Mouse (Mus musculus) forebrain, embryonic 11.5 days (tissue): Measurements from ENCODE around the gene Phf24. TPM values are rescaled to one million over a fixed set of nuclear protein-coding genes. Genes with fewer than 3 reads are reported as not detected.

Source experiments
- ATAC-seq: fragments of 200-750 bp; cut with Nextera tagmentation; replicated peaks from 2 replicates; pipeline ENCODE4 v1.8.0; 2017; ENCODE audit warnings: moderate TSS enrichment; ENCODE audit not compliant: low FRiP score
- DNase-seq: peaks from one replicate; pipeline ENCODE4 v3.0.0-alpha.2; 2017; ENCODE audit warnings: low spot score
- H3K27ac ChIP-seq: fragments of 300-500 bp; sonication (generic); 2 replicates; pipeline ENCODE4 v1.5.1; 2014; ENCODE audit warnings: low read depth, low read length
- H3K27me3 ChIP-seq: fragments of 300-500 bp; sonication (generic); 2 replicates; pipeline ENCODE4 v1.6.1; 2014; ENCODE audit warnings: mild to moderate bottlenecking, low read length, mixed read lengths; ENCODE audit not compliant: control insufficient read depth, insufficient read depth
- H3K36me3 ChIP-seq: fragments of 300-500 bp; sonication (generic); 2 replicates; pipeline ENCODE4 v1.6.1; 2014; ENCODE audit warnings: mild to moderate bottlenecking, low read length, moderate library complexity, mixed read lengths; ENCODE audit not compliant: control insufficient read depth, insufficient read depth
- H3K4me1 ChIP-seq: fragments of 300-500 bp; sonication (generic); replicated peaks from 2 replicates; pipeline ENCODE4 v1.6.1; 2014; ENCODE audit warnings: low read length, mixed read lengths; ENCODE audit not compliant: control insufficient read depth, insufficient read depth
- H3K4me2 ChIP-seq: fragments of 300-500 bp; sonication (generic); 2 replicates; pipeline ENCODE4 v1.6.1; 2014; ENCODE audit warnings: low read depth, mild to moderate bottlenecking, low read length, moderate library complexity, mixed read lengths; ENCODE audit not compliant: severe bottlenecking
- H3K4me3 ChIP-seq: fragments of 300-500 bp; sonication (generic); 2 replicates; pipeline ENCODE4 v1.5.1; 2014; ENCODE audit warnings: low read depth, low read length
- H3K9ac ChIP-seq: fragments of 300-500 bp; sonication (generic); 2 replicates; pipeline ENCODE4 v1.6.1; 2014; ENCODE audit warnings: low read length
- H3K9me3 ChIP-seq: fragments of 300-500 bp; sonication (generic); 2 replicates; pipeline ENCODE4 v1.6.1; 2016; ENCODE audit warnings: low read length, mixed read lengths; ENCODE audit not compliant: control insufficient read depth
- WGBS: fragments of 180-500 bp; shearing (Covaris S2); extraction: QIAGEN DNeasy Blood & Tissue Kit; methylation state at CpG from one replicate; pipeline ENCODE4 v1.1.7; 2014; 5-methylcytosine and 5-hydroxymethylcytosine counted together
- polyA plus RNA-seq: library from polyadenylated mRNA; unstranded; fragments of >200 nt; fragmentation: Nextera tagmentation; extraction: Ambion mirVana; gene quantifications from 2 replicates; pipeline ENCODE4 v1.2.1, GENCODE M21; 2014

Phf24 gene
- polyA plus RNA-seq, 1 experiment from 2014 or later: 1.3 TPM

- H3K4me2 ChIP-seq: no peak overlapping the region
- H3K36me3 ChIP-seq: no peaks in the 10 kb centered on the region; the same call in 1 of the 2 replicates
- DNase-seq: no peak
Measured at GRCm38 (mm10) chr4:42956581-42956980, 40.1 kb downstream of the Phf24 start.

DNA sequence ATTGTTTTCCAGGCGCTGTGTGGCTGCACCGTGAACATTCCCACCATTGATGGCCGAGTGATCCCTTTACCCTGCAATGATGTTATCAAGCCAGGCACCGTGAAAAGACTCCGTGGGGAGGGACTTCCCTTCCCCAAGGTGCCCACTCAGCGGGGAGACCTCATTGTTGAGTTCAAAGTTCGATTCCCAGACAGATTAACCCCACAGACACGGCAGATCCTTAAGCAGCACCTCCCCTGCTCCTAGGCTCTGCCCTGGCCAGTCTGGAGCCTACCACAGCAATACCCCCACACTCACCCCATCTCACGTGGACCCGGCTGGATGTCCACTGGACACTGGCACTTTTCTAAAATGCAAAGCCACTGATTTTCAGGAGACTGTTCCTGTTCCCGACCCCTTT is 40.8 kb downstream of the Phf24 start:
- Histone ChIP-seq H3K27me3 (no peaks in the 10 kb centered on the region), H3K36me3 (no peaks in the 10 kb centered on the region; the same call in 1 of the 2 replicates), H3K4me2 (no peak overlapping the region), H3K4me3 (no peak overlapping the region), H3K9me3 (no peaks in the 10 kb centered on the region), H3K9ac (no peak overlapping the region), H3K4me1 (peaks cover 15% of the 10 kb centered on the region), H3K27ac (no peak overlapping the region)
- ATAC-seq (no peak), DNase-seq (no peak)
- WGBS: 82% methylated on average over 11 of the region's 11 CpGs

More at GRCm38 (mm10) chr4:42956581-42956980, 40.1 kb downstream of the Phf24 start:
- Histone ChIP-seq H3K9me3 (no peaks in the 10 kb centered on the region), H3K4me3 (no peak overlapping the region), H3K27me3 (no peaks in the 10 kb centered on the region), H3K27ac (no peak overlapping the region), H3K9ac (no peak overlapping the region), H3K4me1 (peaks cover 21% of the 10 kb centered on the region)
- ATAC-seq: no peak
- WGBS: 95% methylated on average over 17 of the region's 17 CpGs

GRCm38 (mm10) chr4:42957979-42958378 is 41.5 kb downstream of the Phf24 start:
- H3K27me3 ChIP-seq: no peaks in the 10 kb centered on the region
- H3K9ac ChIP-seq: no peak overlapping the region
- no peaks in the 10 kb centered on the region for H3K9me3 ChIP-seq
- no peak overlapping the region for H3K4me2 ChIP-seq
- WGBS: 91% methylated on average over 8 of the region's 8 CpGs
- ATAC-seq (no peak), DNase-seq (no peak)
- H3K4me3 ChIP-seq: no peak overlapping the region
- H3K4me1 ChIP-seq: peaks cover 10% of the 10 kb centered on the region
- H3K27ac ChIP-seq: no peak overlapping the region
- no peaks in the 10 kb centered on the region; the same call in 1 of the 2 replicates for H3K36me3 ChIP-seq

- no peaks in the 10 kb centered on the region for H3K27me3 ChIP-seq
- ATAC-seq: no peak
- no peak overlapping the region for H3K27ac ChIP-seq
- DNase-seq: no peak
- no peak overlapping the region for H3K4me2 ChIP-seq
- no peaks in the 10 kb centered on the region; the same call in 1 of the 2 replicates for H3K36me3 ChIP-seq
- no peak overlapping the region for H3K9ac ChIP-seq
- H3K4me3 ChIP-seq: no peak overlapping the region
- WGBS: 74% methylated on average over 8 of the region's 8 CpGs
- peaks cover 1% of the 10 kb centered on the region; the same call in 1 of the 2 replicates for H3K4me1 ChIP-seq
- H3K9me3 ChIP-seq: no peaks in the 10 kb centered on the region
Measured at GRCm38 (mm10) chr4:42958942-42959341, 42.5 kb downstream of the Phf24 start.

DNA sequence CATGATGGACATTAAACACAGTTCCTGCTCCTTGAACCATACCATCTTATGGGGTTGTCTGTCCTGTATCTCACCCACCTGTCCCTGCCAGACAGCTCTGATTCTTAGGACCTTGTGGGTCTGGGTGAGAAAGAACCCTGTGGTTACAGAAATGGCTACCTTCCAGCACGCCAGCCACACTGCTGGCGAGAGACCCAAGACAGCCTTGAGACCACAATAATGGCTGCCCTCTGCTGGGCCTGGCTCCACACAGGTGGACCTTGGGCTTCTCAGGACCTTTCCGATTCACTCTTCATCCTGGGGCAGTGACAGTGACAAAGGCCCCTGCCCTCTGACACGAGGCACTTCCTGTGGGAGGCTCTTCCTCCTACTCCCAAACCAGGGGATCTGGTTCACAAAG is 42.9 kb downstream of the Phf24 start:
- WGBS: 60% methylated on average over 4 of the region's 4 CpGs
- H3K9me3 ChIP-seq: no peaks in the 10 kb centered on the region
- H3K27me3 ChIP-seq: no peaks in the 10 kb centered on the region
- H3K27ac ChIP-seq: no peak overlapping the region
- no peak overlapping the region for H3K4me2 ChIP-seq
- no peaks in the 10 kb centered on the region for H3K4me1 ChIP-seq
- H3K4me3 ChIP-seq: no peak overlapping the region
- ATAC-seq: no peak
- no peak for DNase-seq
- no peaks in the 10 kb centered on the region; the same call in 1 of the 2 replicates for H3K36me3 ChIP-seq
- H3K9ac ChIP-seq: no peak overlapping the region

DNA sequence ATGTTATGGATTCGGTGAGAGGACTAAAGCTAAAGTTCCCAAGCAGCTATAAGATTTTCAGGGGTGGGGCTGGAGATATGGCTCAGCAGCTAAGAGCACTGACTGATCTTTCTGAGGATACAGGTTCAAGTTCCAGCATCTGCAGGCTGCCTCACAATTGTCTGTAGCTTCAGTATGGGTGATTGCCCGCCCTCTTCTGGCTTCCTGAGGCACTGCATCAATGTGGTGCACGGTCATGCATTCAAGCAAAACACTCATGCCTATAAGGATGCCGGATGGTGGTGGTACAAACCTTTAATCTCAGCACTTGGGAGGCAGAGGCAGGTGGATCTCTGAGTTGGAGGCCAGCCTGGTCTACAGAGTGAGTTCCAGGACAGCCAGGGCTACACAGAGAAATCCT is 45.1 kb downstream of the Phf24 start:
- DNase-seq: peak; percentile 74
- ATAC-seq: no peak
- no peaks in the 10 kb centered on the region for H3K9me3 ChIP-seq
- no peak overlapping the region for H3K9ac ChIP-seq
- H3K4me1 ChIP-seq: no peaks in the 10 kb centered on the region
- no peaks in the 10 kb centered on the region; the same call in 1 of the 2 replicates for H3K36me3 ChIP-seq
- WGBS: 33% methylated on average over 4 of the region's 4 CpGs
- no peak overlapping the region for H3K27ac ChIP-seq
- H3K27me3 ChIP-seq: no peaks in the 10 kb centered on the region
- no peak overlapping the region for H3K4me2 ChIP-seq
- no peak overlapping the region for H3K4me3 ChIP-seq

- 100% methylated on average over 2 of the region's 2 CpGs for WGBS
Measured at GRCm38 (mm10) chr4:42963480-42963879, 47.0 kb downstream of the Phf24 start.

GRCm38 (mm10) chr4:42965039-42965719 is 48.7 kb downstream of the Phf24 start:
- H3K27me3 ChIP-seq: no peaks in the 10 kb centered on the region
- no peak overlapping the region for H3K27ac ChIP-seq
- WGBS: 13% methylated on average over 12 of the region's 12 CpGs
- H3K36me3 ChIP-seq: no peaks in the 10 kb centered on the region
- DNase-seq: peak; percentile 66
- H3K4me1 ChIP-seq: no peaks in the 10 kb centered on the region
- no peak overlapping the region for H3K4me3 ChIP-seq
- ATAC-seq: 0 out of 2 replicates have a peak, but pooled peaks have one; percentile 15
- no peak overlapping the region for H3K9ac ChIP-seq
- no peaks in the 10 kb centered on the region for H3K9me3 ChIP-seq
- peak overlapping the region; percentile 26; the same call in 1 of the 2 replicates for H3K4me2 ChIP-seq

More at GRCm38 (mm10) chr4:42963480-42963879, 47.0 kb downstream of the Phf24 start:
- no peak overlapping the region for H3K4me2 ChIP-seq
- no peaks in the 10 kb centered on the region for H3K27me3 ChIP-seq
- H3K36me3 ChIP-seq: no peaks in the 10 kb centered on the region
- no peak overlapping the region for H3K4me3 ChIP-seq
- ATAC-seq: no peak
- H3K27ac ChIP-seq: no peak overlapping the region
- no peaks in the 10 kb centered on the region for H3K4me1 ChIP-seq
- no peaks in the 10 kb centered on the region for H3K9me3 ChIP-seq
- H3K9ac ChIP-seq: no peak overlapping the region
- no peak for DNase-seq

DNA sequence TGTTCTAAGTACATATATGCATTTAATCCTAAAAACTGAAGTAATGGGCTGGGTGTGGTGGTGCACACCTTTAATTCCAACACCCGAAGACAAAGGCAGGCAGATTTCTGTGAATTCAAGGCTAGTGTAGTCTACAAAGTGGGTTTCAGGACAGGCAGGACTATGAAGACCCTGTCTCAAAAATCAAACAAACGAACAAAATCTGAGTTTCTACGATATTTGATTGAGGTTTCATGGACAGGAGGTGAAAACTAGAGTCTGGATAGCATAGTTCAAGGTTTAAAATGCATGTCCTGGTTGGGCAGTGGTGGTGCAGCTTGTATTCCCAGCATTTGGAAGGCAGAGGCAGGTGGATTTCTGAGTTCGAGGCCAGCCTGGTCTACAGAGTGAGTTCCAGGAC is 52.8 kb downstream of the Phf24 start, which contains the start of gene 1700022I11Rik:
TSS of gene 1700022I11Rik (plus strand) at position 301 of the 400 bp plus-strand sequence.
- Histone ChIP-seq H3K9me3 (no peaks in the 10 kb centered on the region), H3K4me2 (no peak within 1 kb of the TSS), H3K27ac (no peak within 1 kb of the TSS), H3K4me3 (no peak within 1 kb of the TSS), H3K4me1 (no peaks in the 10 kb centered on the region), H3K27me3 (no peaks in the 10 kb centered on the region), H3K36me3 (no peaks in the 10 kb centered on the region), H3K9ac (no peak within 1 kb of the TSS)
- ATAC-seq (no peak), DNase-seq (no peak)
- 86% methylated on average over 4 of the region's 4 CpGs for WGBS
